Mouse (Mus musculus): ENCODE results near the gene Psmd12. TPM values are rescaled to one million over a fixed set of nuclear protein-coding genes. Genes with fewer than 3 reads are reported as not detected.

Gene Psmd12
- polyA plus RNA-seq, 1 experiment from 2014 or later, result 78.8 TPM

DNA sequence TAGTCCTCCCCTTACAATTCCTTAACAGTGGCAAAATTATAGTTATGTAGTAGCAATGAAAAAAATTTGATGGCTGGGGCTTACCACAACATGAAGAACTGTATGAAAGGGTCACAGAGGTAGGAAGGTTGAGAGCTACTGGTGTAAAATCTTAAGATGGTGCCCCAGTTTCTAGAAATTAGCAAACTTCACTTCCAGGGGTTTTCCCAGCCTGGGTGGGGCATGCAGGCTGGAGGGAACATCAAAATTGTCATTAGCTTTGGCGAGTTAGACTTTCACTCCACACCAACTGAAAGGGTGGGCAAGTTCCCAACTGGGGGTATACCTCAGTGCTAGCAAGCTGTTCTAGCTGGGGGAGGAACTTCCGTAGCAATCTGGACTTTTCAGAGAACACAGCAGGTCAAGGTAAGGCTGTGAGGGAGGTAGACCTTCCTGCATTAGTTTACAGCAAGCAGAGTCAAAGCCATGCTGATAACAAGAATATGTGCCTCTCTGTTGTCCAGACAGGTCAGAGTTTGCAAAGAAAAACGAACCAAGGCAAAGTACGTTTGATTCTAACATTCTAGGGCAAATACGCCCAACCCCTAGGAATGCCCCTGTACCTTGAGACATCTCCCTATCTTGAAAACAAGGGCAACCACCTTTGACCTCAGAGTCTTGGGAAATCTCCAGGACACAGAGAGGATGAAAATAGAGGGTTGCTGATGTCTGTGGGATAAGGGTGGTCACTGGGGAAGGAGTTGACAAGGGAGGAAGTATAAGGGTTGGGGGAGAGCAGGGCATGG, 39.6 kb downstream of the Psmd12 start:
- ATAC-seq, result no peak
- no peak overlapping the region for H3K9ac ChIP-seq (replicated peaks)
- TF ChIP-seq CTCF (IDR thresholded peaks at IDR 0.05; ENCODE audit: low read depth) (no peak), EP300 (IDR thresholded peaks at IDR 0.05; ENCODE audit: low read depth) (no peak)
- 56% methylated on average over 5 of the region's 5 CpGs for WGBS (ENCODE audit: insufficient replicate concordance)
- H3K4me2 ChIP-seq (ENCODE audit: low read depth, low read length), result no peak overlapping the region
- no peaks in the 10 kb centered on the region for H3K9me3 ChIP-seq (ENCODE audit: low read length)
- no peak for DNase-seq
- H3K4me1 ChIP-seq (ENCODE audit: insufficient read depth), result no peaks in the 10 kb centered on the region
- H3K36me3 ChIP-seq (replicated peaks; ENCODE audit: insufficient read depth, low read length), result no peaks in the 10 kb centered on the region
- no peak overlapping the region for H3K27ac ChIP-seq (ENCODE audit: low read depth)
- no peaks in the 10 kb centered on the region for H3K27me3 ChIP-seq (ENCODE audit: insufficient read depth, low read length)
- H3K4me3 ChIP-seq (ENCODE audit: low read depth, low read length), result no peak overlapping the region

DNA sequence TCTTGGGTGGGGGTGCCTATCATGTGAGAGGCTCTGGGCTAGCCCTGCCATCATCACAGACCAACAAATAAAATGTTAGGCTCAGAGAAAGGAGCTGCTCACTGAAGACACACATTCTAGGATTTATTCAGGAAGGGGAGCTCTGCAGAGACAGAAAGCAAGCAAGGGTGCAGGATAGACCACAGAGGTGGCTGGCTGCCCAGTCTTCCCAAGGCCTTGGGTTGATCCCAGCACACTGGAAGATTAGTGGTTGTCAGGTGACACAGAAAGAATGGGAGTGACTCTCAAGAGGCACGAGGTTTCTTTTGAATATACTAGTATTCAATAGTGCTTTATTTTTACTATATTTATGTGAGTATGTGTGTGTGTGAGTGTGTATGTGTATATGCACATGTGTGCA, 41.9 kb downstream of the Psmd12 start:
- TF ChIP-seq CTCF (IDR thresholded peaks at IDR 0.05; ENCODE audit: low read depth) (no peak), EP300 (IDR thresholded peaks at IDR 0.05; ENCODE audit: low read depth) (no peak)
- no peaks in the 10 kb centered on the region for H3K4me1 ChIP-seq (ENCODE audit: insufficient read depth)
- H3K4me2 ChIP-seq (ENCODE audit: low read depth, low read length), result no peak overlapping the region
- H3K9me3 ChIP-seq (ENCODE audit: low read length), result no peaks in the 10 kb centered on the region
- no peak overlapping the region for H3K4me3 ChIP-seq (ENCODE audit: low read depth, low read length)
- ATAC-seq, result no peak
- H3K27me3 ChIP-seq (ENCODE audit: insufficient read depth, low read length), result no peaks in the 10 kb centered on the region
- no peak overlapping the region for H3K27ac ChIP-seq (ENCODE audit: low read depth)
- DNase-seq, result no peak
- no peaks in the 10 kb centered on the region for H3K36me3 ChIP-seq (replicated peaks; ENCODE audit: insufficient read depth, low read length)
- 54% methylated on average over 1 of the region's 1 CpGs for WGBS (ENCODE audit: insufficient replicate concordance)
- no peak overlapping the region for H3K9ac ChIP-seq (replicated peaks)

DNA sequence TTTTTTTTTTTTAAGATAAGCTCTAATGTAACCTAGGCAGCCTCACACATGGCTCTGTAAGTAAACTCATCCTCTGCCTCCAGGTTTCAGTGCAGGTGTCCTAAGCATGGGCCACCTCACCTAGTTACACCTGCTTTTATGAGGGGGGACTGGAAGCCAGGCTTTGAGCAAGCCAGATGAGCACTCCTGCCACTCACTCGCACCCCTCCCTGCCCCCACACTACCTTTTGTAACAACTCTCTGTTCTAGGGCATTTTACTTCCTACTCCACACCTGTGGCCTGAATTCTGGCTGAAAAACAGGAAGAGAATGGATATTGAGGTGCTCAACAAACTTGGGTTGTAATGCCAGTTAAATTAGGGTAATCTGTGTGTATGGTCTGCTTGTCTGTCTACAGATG, 45.7 kb downstream of the Psmd12 start:
- ATAC-seq, result no peak
- Histone ChIP-seq H3K4me2 (ENCODE audit: low read depth, low read length) (no peak overlapping the region), H3K9ac (replicated peaks) (no peak overlapping the region), H3K4me1 (ENCODE audit: insufficient read depth) (no peaks in the 10 kb centered on the region), H3K9me3 (ENCODE audit: low read length) (no peaks in the 10 kb centered on the region), H3K27me3 (ENCODE audit: insufficient read depth, low read length) (no peaks in the 10 kb centered on the region), H3K27ac (ENCODE audit: low read depth) (no peak overlapping the region), H3K36me3 (replicated peaks; ENCODE audit: insufficient read depth, low read length) (no peaks in the 10 kb centered on the region), H3K4me3 (ENCODE audit: low read depth, low read length) (no peak overlapping the region)
- TF ChIP-seq EP300 (IDR thresholded peaks at IDR 0.05; ENCODE audit: low read depth) (no peak), CTCF (IDR thresholded peaks at IDR 0.05; ENCODE audit: low read depth) (no peak)
- WGBS (ENCODE audit: insufficient replicate concordance), result 62% methylated on average over 1 of the region's 1 CpGs
- no peak for DNase-seq

DNA sequence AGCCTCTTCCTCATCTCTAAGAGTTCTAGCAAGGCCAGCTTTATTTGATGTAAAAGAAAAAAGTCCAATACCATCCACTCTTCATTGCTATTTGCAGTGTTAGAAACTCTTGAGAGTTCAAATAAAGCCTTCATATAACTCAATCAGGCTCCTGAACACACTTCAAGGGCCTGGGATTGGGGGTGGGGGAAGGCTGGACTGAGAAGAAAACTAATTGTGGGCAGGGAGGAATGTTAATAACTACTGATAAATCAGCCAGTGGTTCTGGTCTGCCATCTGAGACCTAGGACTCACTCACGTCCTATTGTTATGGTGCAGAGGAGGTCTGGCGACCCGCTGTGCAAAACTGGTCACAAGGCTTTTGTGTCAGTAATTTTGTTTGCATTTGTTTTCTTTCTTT, 48.3 kb downstream of the Psmd12 start:
- DNase-seq (no peak), ATAC-seq (no peak)
- Histone ChIP-seq H3K4me3 (ENCODE audit: low read depth, low read length) (no peak overlapping the region), H3K4me2 (ENCODE audit: low read depth, low read length) (no peak overlapping the region), H3K9ac (replicated peaks) (no peak overlapping the region), H3K36me3 (replicated peaks; ENCODE audit: insufficient read depth, low read length) (no peaks in the 10 kb centered on the region), H3K27ac (ENCODE audit: low read depth) (no peak overlapping the region), H3K4me1 (ENCODE audit: insufficient read depth) (no peaks in the 10 kb centered on the region), H3K27me3 (ENCODE audit: insufficient read depth, low read length) (no peaks in the 10 kb centered on the region), H3K9me3 (ENCODE audit: low read length) (no peaks in the 10 kb centered on the region)
- no peak for TF ChIP-seq CTCF (IDR thresholded peaks at IDR 0.05; ENCODE audit: low read depth)
- WGBS (ENCODE audit: insufficient replicate concordance), result 81% methylated on average over 3 of the region's 3 CpGs

DNA sequence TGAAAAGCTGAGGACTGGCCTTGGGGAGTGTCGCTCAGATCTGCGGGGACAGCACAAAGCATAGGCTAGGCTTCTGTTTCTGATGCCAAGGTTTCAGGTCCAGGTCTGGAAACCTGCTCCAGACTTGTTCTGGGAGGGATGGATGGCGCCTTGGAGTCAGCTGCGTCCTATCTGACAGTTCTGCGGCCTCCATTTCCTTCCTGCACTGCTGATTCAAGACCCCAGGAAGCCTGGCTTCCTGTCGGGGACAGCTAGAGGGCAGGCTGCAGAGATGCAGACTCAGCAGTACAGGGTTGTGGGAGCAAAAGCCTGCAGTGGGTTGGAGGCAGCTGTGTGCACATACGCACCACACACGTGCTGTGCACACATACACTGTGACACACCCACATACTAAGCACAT, 50.0 kb downstream of the Psmd12 start:
- ATAC-seq (peak; percentile 61), DNase-seq (peak; percentile 33)
- H3K27ac ChIP-seq (ENCODE audit: low read depth), result 0 out of 2 replicates have a peak overlapping the region, but pooled peaks have one; percentile 1
- H3K9ac ChIP-seq (replicated peaks), result no peak overlapping the region
- 21% methylated on average over 8 of the region's 8 CpGs for WGBS (ENCODE audit: insufficient replicate concordance)
- H3K4me3 ChIP-seq (ENCODE audit: low read depth, low read length), result no peak overlapping the region
- H3K36me3 ChIP-seq (replicated peaks; ENCODE audit: insufficient read depth, low read length), result no peaks in the 10 kb centered on the region
- peak; percentile 22; the same call in 1 of the 2 replicates for TF ChIP-seq CTCF (IDR thresholded peaks at IDR 0.05; ENCODE audit: low read depth)
- peak; percentile 60; the same call in 1 of the 2 replicates for TF ChIP-seq EP300 (IDR thresholded peaks at IDR 0.05; ENCODE audit: low read depth)
- no peaks in the 10 kb centered on the region for H3K9me3 ChIP-seq (ENCODE audit: low read length)
- H3K4me1 ChIP-seq (ENCODE audit: insufficient read depth), result no peaks in the 10 kb centered on the region
- H3K4me2 ChIP-seq (ENCODE audit: low read depth, low read length), result no peak overlapping the region
- no peaks in the 10 kb centered on the region for H3K27me3 ChIP-seq (ENCODE audit: insufficient read depth, low read length)

DNA sequence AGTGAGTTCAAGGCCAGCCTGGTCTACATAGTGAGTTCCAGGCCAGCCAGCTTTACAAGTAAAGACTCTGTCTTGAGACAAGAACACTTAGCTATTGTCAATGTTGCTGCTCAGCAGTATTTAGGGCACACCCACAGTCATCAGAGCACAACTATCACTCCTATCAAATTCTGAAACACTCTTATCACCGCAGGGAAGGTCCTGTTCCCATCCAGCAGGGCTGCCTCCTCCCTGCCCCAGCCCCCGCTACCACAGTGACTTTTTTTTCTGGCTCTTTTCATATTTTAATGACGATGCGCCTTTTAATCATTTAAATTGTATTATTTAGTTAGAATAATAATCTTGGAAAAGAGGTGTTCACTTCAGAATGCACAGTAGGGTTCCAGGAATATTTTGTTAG, 52.2 kb downstream of the Psmd12 start:
- Histone ChIP-seq H3K4me3 (ENCODE audit: low read depth, low read length) (no peak overlapping the region), H3K36me3 (replicated peaks; ENCODE audit: insufficient read depth, low read length) (no peaks in the 10 kb centered on the region), H3K4me2 (ENCODE audit: low read depth, low read length) (no peak overlapping the region), H3K4me1 (ENCODE audit: insufficient read depth) (no peaks in the 10 kb centered on the region), H3K9me3 (ENCODE audit: low read length) (no peaks in the 10 kb centered on the region), H3K27me3 (ENCODE audit: insufficient read depth, low read length) (no peaks in the 10 kb centered on the region), H3K27ac (ENCODE audit: low read depth) (no peak overlapping the region), H3K9ac (replicated peaks) (no peak overlapping the region)
- no peak for DNase-seq
- WGBS (ENCODE audit: insufficient replicate concordance), result 48% methylated on average over 4 of the region's 4 CpGs
- ATAC-seq, result no peak
- TF ChIP-seq CTCF (IDR thresholded peaks at IDR 0.05; ENCODE audit: low read depth) (no peak), EP300 (IDR thresholded peaks at IDR 0.05; ENCODE audit: low read depth) (no peak)
